Mouse (Mus musculus): Measurements from ENCODE around the gene Gsdme.

Gsdme gene

DNA sequence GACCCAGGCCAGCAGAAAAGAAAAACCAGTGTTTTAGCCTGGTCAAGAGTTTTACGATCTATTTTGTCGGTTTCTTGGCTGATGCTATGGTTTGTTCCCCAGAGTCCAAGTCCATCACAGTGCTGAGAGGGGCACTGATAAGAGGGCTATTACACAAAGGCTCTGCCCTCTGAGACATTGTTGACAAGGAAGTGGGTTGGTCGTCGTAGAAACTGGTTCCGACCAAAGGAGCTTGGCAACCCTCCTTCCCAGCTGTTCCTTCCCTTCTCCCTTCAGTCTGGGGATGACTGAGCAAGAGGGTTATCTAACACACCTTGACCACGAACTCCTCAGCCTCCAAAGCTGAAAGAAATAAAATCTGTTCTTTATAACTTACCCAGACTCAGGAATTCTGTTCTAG lies at the start of gene Gsdme:
TSS of gene Gsdme (minus strand) at position 193 of the 400 bp plus-strand sequence.
- DNase-seq (ENCODE audit: low spot score in 2 of 2): no peak

DNA sequence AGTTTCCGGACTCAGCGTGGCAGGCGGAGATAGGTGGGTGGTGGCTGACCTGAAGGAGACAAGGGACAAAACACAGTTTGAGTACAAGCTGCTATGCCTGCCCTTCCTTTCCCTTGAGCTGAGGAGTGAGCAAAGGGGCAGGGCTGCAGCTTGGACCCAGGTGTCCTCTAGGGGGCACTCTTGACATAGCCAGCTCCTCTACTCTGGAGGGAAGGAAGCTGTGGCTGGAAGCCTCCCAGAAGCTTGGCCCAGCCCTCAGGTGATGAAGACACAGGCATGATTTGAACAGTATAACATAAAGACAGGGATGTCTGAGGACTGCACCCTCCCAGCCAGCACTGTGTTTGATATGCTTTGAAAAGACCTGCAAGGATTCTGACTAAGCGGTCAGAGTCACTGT lies 49.0 kb upstream of the Gsdme start:
- peak; percentile 46 to 72 for DNase-seq (ENCODE audit: low spot score in 2 of 2)

DNA sequence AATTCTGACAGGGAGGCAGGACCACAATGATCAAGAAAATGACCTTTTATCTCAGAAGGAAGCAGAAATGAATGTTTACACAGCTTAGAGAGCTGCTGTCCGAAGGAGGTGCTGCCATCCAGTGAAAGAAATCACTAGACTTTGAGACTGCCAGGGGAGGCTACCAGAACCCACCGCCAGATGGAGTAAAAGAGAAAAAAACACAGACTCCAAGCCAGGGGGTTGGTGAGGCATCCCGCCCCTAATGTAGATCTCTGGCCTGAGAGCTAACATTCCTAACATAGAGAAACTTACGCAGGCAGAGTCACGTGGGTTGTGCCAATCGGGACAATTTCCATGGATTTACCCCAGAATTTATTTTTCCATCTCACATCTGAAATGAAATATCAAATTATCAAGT lies 45.4 kb upstream of the Gsdme start:
- no peak for DNase-seq (ENCODE audit: low spot score in 2 of 2)

DNA sequence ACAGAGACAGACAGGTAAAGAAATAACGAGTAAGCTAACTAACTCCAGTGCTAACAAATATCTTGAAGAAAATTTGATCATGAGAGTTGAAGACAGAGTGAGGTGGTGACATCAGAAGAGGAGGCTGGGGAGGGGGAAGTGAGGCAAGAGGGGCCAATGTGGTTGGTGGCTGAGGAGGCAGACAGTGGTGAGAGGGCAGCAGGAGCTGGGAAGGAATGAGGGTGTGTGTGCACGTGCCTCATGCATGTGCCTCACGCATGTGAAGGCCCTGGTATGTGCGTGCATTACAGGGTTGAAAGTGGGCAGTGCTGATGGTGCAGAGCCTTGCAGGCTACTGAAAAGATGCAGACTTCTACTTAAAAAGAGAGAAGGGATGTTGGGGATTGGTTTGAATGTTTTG lies 43.0 kb upstream of the Gsdme start:
- DNase-seq (ENCODE audit: low spot score in 2 of 2): no peak

DNA sequence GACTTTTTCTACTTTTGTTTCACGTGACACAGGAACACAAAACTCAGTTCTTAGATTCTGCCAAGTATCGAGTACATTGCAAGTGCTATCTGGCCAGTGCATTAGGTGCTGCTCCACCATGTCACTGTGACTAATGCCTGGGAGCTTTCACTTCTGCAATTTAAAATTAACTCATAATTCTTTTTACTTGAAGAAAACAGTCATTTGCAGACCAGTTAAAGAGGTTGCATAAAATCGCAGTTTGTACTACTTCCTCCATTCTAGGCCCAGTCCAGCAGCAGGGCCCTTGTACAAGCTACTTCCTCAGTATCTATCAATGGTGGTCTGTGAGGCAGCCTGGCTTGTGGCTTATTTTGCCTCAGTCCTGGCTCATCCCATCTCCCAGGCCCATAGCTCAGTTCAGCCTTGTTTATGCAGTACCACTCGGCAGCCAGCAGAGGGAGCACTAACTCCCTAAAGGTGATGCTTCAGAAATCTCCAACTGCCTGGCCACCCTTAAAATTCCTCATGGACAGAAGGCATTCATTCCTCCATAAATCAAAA lies 41.4 kb upstream of the Gsdme start:
- DNase-seq (ENCODE audit: low spot score in 2 of 2): peak; percentile 60 to 79

DNA sequence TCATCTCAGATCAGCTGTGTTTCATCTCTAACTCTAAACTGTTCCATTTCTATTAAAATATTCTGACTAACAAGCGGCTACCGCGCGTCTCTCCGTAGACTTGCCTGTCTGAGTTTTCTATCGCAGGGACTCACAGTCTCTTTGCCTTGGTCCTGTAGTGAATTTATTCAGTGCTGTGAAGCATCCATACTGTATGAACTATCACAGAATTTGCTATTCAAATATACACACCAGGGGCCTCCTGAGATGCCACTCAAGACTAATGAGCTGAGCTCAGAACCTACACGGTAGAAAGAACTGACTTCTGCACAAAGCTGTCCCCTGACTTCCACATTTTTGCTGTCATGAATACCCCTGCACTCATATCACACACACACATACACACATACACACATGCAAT lies 37.5 kb upstream of the Gsdme start:
- no peak for DNase-seq (ENCODE audit: low spot score in 2 of 2)

DNA sequence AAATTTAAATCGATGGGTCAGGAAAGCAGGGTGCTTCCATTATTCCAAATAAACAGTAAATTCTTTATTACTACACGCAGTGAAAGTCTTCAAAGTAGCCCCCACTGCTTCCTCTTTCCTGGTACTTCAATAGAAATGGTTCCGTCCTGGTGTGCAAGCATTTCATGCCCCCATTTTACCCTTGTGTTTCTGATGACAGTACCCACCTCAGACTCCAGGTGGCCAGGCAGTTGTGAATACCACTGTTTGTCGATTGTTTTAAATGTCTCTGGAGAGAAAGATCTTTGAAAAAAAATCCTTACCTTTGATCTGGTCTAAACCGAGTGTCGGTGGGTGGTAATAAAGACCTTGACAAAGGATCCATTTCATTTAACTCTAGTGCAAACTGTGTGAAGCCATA lies 37.0 kb upstream of the Gsdme start:
- DNase-seq (ENCODE audit: low spot score in 2 of 2): no peak

DNA sequence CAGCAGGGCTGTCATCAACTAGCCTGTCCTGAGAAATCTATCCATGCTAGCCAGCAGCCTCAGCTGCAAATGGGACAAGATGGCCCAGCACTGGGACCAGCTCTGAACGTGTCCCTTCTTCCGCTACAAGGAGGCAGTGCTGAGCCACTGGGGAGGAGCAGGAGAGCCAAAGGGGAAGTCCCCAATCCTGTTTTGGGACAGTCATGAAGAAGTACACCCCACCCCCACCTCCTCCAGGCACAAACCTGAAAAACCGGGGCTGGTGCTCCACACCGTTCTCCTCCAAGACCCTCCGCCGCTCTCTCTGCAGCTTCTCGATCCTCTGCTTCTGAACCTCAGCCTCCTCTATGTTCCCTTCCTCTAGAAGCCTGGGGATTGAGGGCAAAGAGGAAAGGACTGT lies 35.4 kb upstream of the Gsdme start:
- DNase-seq (ENCODE audit: low spot score in 2 of 2): no peak

DNA sequence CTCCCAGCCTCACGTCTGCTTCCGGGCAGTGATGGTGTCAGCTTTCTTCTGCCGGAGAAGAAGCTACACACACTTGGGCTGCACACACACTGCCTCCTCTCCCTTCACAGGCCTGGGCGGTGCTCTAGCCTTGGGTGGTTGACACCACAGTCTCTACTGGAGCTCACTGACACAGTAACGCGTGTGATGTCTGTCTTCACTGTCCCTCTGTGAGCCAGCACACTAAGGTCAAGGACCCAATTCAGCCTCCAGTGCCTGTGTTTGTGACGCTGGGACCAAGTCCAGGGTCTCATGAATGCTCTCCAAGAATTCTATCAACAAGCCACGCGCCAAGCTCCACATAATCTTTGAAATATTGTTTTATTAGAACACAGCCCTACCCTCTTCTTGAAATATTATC lies 34.0 kb upstream of the Gsdme start:
- no peak for DNase-seq (ENCODE audit: low spot score in 2 of 2)

DNA sequence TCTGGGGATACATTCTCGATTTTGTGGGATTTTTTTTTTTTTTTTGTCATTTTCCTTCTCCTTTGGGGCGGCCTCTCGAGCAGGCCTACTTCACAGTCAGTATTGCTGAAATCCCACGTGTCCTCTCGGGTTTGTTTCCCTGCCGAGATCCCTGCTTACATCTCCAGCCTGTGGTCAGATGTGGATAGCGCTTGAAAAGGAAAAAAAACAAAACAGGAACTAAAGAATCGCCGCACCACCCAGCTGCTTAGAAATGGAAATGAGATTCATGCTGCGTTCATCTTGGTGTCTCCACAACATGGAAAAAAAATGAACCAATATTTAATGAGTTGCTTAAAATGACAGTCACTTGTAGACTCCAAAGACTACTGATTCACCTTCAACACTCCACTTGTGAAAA lies 31.5 kb upstream of the Gsdme start:
- DNase-seq (ENCODE audit: low spot score in 2 of 2): no peak

DNA sequence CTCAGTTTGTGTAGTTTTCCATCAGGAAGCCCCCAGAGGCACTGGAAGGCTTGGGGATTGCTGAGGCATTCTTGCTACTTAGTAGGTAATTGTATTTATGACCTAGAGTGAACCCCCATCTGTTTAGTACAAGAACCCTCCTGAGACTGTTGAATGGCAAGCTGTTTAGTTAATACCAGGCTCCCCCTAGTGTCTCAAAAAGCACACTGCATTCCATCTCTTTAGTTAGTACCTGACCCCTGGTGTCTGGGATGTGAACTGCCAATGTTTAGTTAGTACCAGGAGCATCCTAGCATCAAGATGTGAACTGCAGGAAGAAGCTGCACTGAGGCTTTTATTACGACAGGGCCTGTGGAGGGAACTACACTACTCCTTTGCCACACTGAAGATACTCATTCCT lies 30.5 kb upstream of the Gsdme start:
- peak in 1 of 2 experiments; percentile 64 for DNase-seq (ENCODE audit: low spot score in 2 of 2)

DNA sequence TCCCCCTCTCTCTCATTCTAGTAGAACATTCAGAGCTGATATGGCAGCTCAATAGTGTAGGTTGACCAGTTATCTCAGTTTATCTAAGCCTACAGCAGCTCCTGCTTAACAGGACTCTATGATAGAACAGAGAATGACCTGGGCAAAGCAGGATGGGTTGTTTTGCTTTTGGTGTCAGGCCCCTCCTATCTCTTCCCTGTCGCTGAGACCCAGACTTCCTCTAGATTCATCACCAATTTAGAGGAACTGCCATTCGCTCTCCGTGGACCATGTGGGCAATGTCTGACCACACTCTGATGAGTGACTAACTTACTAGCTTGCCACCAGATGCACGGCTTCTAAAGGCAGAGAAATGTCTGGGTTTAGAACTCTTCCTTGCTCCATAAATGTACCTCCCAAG lies 28.0 kb upstream of the Gsdme start:
- no peak for DNase-seq (ENCODE audit: low spot score in 2 of 2)

DNA sequence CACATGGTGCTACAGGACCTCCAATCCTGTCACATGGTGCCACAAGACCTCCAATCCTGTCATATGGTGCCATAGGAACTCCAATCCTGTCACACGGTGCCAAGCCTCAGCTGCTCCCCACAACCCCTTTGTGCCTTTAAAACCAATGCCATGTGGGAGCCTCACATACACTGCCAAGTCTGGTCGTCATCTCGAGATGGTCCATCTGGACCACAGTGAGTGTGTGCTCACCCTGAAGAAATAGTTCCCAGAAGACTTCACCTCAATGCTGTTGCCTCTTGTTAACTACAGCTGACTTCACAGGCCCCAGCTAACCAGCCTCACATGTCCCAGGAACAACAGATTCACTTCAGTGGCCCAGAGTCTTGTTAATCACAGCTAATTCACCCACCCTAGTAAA lies 23.2 kb upstream of the Gsdme start:
- DNase-seq (ENCODE audit: low spot score in 2 of 2): no peak

DNA sequence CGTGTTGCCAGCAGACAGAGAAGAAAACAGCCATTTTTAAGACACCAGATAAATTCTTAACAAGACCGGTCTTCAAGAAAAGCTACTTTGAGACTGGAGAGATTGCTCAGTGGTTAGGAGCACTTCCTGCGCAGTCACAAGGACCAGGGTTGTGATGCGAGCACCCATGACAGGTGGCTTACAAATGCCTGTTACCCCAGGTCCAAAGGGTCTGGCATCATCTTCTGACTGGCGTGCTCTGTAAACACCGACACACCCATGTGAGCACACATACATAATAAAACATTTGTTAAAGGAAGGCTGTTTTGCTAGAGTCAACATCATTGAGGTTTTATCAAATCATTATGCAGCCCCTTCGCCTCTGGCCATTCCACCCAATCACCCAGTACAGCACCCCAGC lies 16.0 kb upstream of the Gsdme start:
- no peak for DNase-seq (ENCODE audit: low spot score in 2 of 2)

DNA sequence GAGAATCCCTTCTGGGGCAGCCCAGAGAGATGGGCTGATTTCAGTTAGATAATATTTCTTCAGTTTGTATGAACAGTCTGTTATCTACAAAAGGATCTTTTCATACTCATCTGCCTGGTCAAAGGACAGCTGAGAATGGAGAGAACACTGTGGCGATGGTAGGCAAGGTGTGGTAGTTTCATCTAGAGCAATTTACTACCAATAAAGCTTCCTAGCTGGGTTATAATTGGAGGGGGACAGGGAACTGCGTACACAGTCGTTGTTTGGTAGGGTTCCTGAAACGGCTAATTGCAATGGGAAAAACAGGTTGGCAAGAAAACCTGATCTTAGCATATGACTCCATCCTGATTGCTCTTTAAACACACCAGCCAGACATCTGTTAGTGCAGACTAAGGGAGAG lies 10.3 kb upstream of the Gsdme start:
- DNase-seq (ENCODE audit: low spot score in 2 of 2): no peak

DNA sequence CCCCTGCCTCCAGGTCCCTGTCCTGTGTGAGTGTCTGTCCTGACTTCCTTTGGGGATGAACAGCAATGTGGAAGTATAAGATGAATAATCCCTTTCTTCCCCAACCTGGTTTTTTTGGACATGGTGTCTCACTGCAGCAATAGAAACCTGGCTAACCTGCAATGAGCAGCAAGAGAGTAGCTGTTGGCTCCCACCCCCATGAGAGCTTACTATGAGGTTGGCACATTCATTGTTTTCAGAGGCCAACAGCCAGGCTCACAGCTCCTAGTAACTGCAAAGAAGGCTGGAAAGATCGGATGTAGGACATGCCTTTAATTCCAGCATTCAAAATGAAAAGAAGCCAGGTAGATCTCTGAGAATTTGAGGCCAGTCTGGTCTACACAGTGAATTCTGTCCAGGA lies 9.8 kb upstream of the Gsdme start:
- no peak for DNase-seq (ENCODE audit: low spot score in 2 of 2)

DNA sequence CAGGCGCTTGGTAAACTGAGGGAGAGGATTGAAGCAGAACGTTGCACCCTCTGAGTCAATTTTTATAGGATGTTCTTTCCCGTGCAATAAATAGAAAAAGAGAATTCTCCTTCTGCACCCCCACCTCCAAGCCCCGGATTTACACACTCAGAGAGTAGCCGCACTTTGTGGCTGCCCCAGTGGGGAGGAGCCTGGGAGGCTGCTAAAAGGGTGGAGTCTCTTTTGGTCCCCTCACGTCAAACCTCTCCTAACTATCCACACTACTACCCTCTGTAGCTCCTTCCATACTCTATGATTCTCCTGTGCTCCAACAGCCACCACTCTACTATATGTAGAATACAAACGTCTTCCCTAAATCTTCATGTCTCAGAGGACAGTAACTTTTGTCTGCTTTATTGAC lies 1.4 kb downstream of the Gsdme start:
- DNase-seq (ENCODE audit: low spot score in 2 of 2): no peak

DNA sequence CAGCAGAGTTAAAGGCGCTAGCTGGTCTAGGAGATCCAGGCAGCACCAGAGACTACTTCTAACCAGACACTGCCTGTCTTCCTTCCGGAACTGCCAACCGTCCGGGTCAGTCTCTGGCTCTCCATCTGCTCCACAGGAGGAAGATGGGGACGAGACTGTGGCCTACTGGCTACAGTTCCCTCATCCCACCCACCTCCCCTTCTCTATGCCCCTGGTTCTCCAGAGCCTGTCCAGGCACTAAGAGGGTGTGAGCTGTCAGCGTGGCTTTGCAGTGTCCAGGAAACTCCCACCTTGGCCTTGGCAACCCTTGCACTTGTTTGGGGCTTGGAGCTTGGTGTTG lies 1.8 kb downstream of the Gsdme start:
- no peak for DNase-seq (ENCODE audit: low spot score in 2 of 2)

DNA sequence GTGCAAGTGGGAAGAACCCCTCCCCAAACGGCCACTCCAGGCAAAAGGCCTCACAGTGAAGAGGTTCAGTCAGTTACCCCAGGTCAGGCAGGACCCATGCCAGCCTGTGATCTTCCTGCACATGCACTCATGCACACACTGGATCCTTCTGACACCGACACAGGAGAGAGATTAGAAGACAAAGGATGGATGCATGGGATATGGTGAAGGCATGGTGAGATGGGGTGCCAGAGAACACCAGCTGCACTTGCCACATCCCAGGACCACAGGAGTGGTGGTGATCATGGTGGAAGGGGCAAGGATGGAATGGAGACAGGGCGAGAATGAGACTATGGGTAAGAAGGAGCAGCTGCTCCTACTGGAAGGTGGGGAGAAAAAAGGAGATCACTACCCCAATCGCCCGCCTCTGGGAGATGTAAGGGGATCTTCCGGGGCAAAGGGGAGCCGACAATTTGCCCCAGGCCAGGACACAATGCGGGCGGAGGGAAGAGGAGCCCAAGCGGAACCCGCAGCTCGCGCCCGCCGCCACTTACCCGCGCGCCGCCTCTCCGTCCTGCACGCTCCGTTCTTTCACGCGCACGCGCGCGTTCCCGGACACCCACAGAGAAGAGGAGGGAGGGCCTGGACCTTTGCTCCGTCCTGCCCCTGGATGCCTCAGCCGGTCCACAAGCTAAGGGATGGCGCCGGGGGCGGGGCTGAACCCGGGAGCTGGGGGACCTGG lies 2.3 kb downstream of the Gsdme start:
- DNase-seq (ENCODE audit: low spot score in 2 of 2): peak; percentile 56 to 76

DNA sequence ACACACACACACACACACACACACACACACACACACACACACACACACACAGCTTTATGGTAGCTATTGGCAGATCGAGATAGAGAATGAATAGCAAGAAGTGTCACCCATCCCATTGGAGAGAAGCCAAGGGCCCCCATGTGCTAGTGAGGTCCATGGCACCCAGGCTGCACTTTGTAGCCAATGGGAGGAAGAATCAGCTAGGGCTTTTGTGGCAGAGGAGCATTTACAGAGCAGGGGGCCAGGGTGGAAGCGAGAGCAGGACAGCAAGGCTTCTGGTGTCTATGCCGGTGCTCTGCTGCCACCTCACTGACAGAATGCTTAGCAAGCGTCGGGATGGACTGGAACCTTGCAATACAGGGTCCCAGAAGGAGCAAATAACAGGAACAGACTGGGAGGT lies 8.3 kb downstream of the Gsdme start:
- no peak for DNase-seq (ENCODE audit: low spot score in 2 of 2)

DNA sequence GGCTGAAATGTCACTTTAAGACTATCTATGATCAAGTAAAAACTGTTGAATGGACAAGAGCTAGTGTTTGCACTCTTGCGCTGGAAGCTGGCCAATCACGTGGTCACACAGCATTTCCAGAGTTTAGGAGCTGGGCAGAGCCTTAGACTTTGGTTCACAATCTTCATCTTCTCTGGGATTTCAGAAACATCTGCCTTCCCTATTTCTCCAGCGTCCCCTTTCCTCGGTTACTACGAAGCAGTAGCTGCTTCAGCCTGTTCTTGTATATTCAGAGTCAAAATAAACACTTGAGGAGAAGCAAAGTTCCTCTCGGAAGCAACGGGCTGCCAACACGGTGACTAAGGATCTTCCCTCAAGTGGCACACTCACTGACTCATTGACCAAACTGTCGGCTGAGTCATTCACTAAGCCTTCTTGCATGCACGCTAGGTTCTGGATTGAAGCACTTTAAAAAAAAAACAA lies 8.9 kb downstream of the Gsdme start:
- peak; percentile 23 to 30 for DNase-seq (ENCODE audit: low spot score in 2 of 2)

DNA sequence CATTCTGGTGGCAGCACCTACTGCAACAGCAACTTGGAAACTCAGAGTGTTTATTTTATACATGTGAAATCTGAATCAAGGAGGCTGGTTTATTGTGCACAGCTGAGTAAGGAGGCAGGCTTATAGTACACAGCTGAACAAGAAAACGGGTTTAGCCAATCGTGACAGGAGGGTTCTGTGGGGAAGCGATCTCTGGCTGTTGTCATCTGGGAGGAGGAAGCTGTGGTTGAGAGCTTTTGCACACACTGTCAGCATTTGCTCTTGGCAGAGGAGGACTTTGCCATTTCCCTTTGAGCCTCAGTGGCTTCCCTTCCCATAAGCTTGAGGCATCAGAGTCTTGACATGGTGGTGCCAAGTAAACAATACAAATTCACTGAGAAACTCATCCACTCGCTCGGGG lies 11.0 kb downstream of the Gsdme start:
- DNase-seq (ENCODE audit: low spot score in 2 of 2): no peak

DNA sequence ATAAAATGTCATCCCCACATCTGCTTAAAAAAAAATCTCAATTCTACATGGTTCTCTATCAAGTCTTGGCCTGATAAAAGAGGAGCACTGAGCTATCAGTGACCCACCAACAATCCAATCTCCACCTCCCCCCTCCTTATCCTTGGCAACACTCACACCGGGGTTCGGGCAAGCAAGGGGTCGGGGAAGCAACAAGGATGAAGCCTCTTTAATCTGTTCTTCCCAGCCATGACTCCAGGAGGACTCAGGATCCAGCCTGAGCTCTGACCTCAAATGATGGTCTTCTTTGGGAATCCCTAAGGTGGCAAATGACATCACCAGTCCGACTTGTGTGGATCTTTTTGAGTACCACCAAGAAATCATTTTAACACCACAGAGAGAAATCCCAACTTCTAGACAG lies 15.9 kb downstream of the Gsdme start:
- DNase-seq (ENCODE audit: low spot score in 2 of 2): no peak

DNA sequence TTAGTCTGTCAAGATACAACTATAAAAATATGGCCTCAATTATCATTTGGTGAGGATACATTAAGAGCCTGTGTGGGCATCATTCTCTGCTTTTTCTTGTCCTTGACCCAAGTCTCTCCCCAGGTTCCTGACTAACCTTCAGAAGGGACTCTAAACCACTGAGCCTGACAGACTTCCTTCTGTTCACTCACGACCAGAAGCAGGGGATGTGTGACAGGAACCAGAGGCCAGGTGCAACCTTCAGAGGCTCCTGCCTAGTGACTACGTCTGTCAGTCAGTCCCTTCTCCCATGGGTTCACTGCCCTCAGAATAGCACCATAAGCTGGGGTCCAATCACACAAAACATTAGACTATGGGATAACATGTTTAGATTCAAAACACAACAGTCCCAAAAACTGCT lies 16.3 kb downstream of the Gsdme start:
- DNase-seq (ENCODE audit: low spot score in 2 of 2): no peak

Data from frontal cortex, postnatal 14 days (tissue).